Mouse (Mus musculus): ENCODE results near the gene Lpp. TPM values are rescaled to one million over a fixed set of nuclear protein-coding genes. Genes with fewer than 3 reads are reported as not detected.

Gene Lpp
- total RNA-seq, 4 experiments from 2014 or later: 54.0 to 80.8 (median 65.0) TPM

GRCm38 (mm10) chr16:24635381-24635919 lies 242.1 kb downstream of the Lpp start:
- no peak for DNase-seq

GRCm38 (mm10) chr16:24636894-24637293 lies 243.6 kb downstream of the Lpp start:
- DNase-seq: no peak

- DNase-seq: no peak
Observed at GRCm38 (mm10) chr16:24641003-24641797, 247.9 kb downstream of the Lpp start.

DNA sequence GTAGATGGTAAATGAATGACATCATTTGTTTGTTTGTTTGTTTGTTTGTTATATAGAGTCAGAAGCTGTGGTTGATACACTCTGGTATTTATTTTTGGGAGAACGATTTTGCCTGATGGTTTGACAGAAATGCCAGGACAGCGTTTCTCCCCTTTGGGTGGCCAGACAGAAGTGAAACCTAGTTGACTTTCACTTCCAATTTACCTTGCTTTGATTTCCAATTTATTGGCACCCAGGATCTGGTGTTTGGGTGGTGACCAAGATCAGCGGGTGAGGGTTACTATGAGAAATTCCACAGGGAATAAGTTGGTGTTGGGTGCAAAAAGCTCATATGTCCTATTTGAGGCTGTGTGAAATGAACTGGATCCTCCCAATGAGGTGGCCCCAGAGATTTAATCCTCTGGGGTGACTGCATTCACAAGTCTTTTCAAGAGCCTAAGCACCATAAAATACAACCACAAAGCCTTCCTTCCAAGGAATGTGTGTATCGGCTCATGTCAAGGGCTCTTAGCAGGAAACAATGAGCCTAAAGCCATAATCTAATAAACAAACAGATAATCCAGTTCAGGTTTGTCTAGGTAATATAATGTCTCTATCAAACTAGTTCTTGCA lies 249.8 kb downstream of the Lpp start:
- DNase-seq: no peak

DNA sequence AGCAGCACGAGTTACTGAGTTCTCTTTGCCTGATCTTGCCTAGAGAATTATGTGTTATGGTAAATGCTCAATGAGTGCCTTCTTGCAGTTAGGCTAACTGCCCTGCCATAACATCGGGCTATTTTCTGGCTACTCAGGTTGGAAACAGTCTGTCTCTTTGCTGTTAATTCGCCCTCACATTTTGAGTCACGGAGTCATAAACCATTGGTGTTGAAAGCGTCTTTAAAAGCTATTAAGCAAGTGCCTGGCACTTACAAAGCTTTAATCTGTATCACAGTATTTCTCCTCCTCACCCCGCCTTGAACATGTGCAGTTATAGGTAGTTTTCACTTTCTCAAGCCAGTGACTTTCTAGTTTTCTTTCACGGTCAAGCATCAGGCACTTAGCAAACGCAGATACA lies 250.8 kb downstream of the Lpp start:
- DNase-seq: no peak

DNA sequence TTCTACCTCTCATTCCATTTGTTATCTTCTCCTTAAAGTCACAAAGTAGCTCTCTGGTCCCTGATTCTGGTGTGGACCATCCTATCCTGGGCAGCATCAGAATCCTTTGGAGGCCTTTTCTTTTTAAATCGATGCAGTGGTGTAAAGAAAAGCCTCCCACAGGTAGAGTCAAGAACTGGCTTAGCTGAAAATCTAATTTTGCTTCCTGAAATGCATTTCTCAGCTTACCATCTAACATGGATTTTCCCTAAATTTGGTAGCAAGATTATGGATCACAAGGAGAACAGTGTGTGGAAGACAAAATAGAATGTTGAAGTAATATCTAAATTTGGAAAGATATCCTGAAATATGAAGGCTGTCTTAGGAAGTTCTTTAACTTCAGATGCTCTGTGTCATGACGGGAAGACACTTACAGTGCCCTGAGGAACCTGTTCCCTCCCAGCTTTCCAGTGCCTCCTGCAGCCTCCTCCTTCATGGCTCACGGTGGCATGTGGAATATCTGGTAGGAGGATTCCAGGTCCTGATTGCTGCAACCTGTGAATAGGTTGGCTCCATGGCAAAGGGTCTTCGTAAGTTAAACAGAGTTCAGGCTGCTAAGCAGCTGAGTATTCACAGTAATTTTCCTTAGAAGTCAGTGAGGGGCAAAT lies 251.6 kb downstream of the Lpp start:
- DNase-seq: no peak

DNA sequence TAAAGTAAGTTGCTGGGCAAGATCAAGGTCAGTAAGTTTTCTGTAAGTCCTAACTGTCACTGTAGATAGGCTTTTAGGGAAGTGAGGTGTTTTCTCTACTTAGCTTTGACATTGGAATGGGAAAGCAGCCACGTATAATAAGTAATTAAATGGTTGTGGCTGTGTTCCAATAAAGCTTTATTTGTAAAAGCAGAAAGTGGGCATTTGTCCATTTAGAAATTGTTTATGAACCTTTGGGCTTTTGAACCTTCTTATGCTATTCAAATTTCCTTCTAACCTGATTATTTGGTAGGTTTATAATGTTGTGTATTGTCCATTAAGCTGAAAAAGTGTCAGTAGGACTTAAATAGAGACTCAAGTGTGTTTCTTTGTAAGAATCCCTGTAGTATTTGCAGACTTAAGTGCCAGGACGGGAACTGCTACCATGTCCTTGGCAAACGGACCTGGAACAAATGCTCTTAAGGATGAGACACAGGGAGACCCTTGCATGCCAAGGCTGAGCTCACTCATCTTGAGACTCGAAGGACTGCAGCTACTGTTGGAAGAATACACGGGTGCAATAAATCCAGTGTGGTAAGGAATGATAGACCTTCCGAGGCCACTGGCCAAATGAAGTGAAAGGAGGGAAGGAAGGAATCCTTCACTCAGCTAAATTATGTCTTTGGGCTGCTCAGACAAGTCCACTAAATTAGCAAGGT lies 252.7 kb downstream of the Lpp start:
- DNase-seq: no peak

DNA sequence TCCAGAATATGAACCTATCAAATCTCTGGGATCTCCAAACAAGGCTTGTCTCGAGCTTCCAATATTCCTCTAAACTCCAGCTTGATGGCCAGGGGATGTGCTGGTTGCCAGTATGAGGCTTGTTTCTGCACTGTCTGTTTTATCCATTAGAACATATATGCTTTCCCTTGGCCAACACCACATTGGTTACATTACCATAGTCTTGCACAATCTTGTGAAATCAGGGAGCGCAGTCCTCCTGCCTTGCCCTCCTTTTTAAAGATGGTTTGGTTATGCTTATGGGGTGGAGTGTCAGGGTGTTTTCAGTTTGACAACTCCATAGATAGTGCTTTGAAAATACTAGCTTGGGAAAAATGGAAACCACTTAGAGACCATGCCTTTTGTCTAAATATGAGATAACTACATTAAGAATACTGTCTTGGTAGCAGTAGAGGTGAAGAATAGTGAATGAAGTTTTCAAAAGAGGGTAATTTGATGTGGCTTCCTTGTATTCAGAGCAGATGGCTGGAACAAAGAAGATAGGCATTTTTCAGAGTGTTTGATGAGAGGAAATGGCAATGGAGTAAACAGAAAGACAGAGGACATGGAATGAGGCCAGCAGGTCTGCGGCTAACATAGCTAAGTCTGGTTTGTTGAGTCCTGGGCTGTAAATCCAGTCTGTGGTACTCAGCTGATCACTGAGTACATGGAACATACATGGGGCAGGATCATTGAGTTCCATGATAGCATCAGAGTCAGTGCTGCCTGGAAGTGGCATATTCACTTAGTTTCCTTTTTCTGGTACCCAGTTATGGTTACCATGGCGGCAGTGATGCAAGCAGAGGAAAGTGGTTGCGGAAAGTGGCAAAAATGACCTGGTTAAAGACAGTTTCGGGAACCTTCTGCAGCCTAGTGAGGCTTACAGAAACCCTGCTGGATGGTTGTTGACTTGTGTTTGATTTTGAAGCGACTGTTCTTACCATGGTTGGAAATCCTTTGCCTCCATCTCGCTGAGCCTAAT lies 258.6 kb downstream of the Lpp start:
- DNase-seq: no peak

DNA sequence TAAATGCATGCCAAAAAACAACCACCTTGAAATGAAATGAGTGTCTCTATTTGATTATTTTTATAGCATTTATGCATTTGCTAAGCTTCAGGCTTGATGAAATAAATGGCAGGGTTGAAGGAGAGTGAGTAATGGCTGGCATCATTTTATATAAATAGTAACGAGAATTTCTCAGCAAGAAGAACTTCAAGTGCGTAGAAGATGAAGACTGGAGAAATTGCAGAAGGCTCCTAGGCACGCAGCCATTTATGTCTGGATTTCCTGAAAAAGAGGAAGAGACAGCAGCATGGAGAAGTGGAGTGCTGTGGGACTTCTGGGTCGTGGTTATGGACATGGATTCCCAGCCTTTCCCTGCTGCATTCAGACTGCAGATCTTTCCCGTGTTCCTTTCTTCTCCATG lies 259.7 kb downstream of the Lpp start:
- DNase-seq: no peak

DNA sequence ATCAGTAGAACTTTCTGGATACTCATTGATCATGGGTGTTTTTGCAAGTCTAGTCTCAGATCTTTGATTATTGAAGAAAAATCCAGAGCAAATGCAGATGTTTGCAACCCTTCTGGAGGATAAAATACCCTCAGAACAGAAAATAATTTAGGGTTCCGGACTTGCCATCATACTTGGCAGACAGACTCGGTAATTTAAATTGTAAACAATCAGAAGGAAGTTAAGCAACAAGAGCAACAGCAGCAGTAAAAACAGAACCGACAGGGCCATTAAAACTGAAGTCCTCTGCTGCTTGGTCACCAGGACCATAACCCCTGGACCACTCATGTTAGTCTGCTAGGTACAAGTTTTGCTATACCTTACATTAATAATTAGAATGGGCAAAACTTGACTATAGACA lies 261.8 kb downstream of the Lpp start:
- no peak for DNase-seq

GRCm38 (mm10) chr16:24656026-24656425 lies 262.7 kb downstream of the Lpp start:
- DNase-seq: no peak

- peak; percentile 19 for DNase-seq
Observed at GRCm38 (mm10) chr16:24656752-24657151, 263.4 kb downstream of the Lpp start.

- DNase-seq: no peak
Observed at GRCm38 (mm10) chr16:24659049-24659448, 265.7 kb downstream of the Lpp start.

DNA sequence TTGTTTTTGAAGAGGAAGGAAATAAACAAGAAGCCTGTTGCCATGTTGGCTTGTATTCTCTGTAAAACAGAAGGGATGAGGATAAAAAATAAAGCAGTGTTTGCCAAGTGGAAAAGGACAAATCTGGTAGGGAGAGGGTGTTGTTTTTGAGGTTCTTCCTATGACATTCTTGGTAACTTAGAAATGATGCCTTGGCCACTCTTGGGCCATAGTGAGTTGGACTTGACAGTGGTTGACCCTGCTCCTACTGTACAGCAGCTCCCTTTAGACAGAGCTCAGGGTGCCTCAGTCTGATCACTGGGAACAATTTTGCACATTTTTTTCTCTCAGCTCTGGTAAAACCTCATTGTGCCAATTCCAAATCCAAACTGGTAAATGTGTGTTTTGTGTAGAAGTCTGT lies 270.8 kb downstream of the Lpp start:
- DNase-seq: no peak

DNA sequence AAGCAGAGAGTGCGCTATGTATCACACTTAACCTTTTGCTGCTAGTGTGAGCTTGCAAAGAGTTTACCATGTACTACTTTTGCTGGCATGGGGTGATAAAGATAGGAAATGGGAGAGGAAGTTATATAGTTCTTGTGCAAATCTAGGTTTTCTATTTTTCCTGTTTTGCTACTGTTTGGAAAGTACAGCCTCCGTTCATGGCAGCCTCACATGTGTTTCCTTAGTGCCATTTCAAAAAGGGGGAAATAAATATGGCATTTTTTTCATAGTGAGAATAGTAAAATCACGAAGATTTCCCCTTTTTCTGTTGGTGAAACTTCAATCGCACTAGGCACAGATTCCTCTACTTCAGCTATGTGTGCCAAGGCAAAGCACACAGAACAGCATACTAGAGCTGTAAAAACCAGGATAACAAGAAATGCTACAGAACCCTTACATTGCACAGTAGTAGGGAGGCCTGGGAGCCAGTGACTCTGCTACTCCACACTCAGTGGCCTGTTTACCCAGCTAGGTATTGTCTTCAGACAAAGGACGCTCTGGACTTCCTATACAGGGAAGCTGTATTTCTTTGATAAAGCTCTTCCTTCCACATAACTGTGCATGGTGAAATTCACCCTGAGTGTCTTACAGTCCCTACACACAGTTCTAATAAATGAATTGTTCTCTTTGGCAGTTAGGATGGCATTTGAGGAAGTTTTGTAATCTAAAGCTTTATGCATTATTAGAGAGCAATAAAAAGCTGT lies 276.6 kb downstream of the Lpp start:
- no peak for DNase-seq

GRCm38 (mm10) chr16:24678942-24679341 lies 285.6 kb downstream of the Lpp start:
- no peak for DNase-seq

DNA sequence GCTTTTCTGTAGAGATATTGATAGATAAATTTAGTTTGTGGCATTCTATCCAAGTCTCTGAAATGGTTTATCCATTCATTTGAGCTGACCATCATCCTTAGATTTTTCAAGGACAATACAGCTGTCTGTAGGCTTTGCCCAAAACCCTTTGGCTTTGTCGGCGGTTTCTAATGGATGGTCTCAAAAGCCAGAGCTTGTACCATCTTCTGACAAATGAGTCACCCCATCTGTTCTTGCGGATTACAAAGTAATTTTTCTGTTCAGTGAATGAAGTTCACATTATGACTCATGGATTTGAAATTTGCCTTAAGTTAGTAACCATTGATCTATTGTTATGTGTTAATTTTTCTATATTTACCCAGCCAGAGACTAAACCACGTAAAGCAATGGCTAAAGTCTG lies 301.8 kb downstream of the Lpp start:
- no peak for DNase-seq

GRCm38 (mm10) chr16:24704215-24704614 lies 310.9 kb downstream of the Lpp start:
- no peak for DNase-seq

GRCm38 (mm10) chr16:24723641-24724040 lies 330.3 kb downstream of the Lpp start:
- DNase-seq: no peak

DNA sequence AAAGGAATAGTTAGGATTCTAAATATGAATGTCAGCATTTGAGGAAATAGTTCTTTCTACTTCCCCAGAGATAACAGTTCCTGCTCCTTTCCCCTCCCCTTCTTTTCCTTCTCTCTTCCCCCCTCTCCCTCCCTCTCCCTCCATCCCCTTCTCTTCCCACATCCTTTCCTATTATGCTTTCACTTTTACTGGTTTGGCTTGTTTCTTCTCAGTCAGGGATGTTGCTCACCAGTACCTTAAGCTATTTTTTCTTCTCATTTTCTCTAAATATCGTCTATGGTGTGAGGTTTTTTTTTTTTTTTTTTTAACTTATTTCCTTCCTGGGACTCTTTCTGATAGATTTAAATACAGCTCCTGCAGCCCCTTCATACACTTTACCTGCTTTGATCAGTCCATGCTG lies 339.4 kb downstream of the Lpp start:
- no peak for DNase-seq

DNA sequence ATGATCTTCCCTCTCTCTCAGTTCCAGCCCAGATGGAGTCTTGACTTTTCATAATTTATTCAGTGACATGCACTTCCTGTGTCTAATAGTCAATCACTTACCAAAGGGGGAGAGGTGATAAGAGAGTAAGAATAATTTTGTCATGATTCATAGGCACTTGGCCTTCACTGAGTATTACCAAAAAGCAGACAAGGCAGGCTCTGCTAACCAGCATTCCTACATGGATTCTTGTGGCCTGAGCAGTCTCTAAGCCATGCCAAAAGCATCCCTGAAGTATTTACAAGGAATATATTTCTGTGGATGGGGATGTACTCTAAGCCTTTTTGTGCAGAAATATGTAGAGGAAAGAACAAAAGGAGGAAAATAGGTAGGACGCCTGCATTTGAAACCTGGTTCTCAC lies 340.0 kb downstream of the Lpp start:
- no peak for DNase-seq

Data from adrenal gland, adult 8-10 months (tissue).